Mouse (Mus musculus): ENCODE data around the gene Slc6a4. TPM values are rescaled to one million over a fixed set of nuclear protein-coding genes. Genes with fewer than 3 reads are reported as not detected.
"Not testable (repeated sequence)": the region's sequence is repeated elsewhere in the genome, so short reads cannot be mapped to it uniquely, and the experiment has no call there.

The Slc6a4 gene
- polyA plus RNA-seq, 1 experiment from 2014 or later, result 2.8 TPM

DNA sequence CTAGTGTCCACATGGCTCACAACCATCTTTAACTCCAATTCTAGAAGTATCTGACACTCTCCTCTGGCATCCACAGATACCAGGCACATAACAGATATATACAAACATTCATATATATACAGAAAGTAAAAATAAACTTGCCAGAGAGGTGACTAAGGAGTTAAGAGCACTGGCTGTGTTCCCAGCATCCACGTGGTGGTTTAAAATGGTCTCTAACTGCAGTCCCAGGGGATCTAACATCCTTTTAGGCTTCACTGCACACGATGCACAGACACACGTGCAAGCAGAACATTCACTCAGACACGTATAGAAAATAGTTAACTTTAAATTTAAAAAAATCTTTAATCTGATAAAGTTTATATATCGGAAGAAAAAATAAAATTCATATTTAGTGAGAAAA lies 63.5 kb downstream of the Slc6a4 start:
- no peak overlapping the region for H3K4me2 ChIP-seq (replicated peaks; ENCODE audit: low read depth, low read length)
- ATAC-seq (ENCODE audit: low FRiP score, low TSS enrichment), result no peak
- H3K27ac ChIP-seq (ENCODE audit: low read length), result no peak overlapping the region
- WGBS, result 51% methylated on average over 5 of the region's 5 CpGs
- H3K9me3 ChIP-seq (ENCODE audit: low read length), result no peaks in the 10 kb centered on the region
- no peak overlapping the region for H3K4me3 ChIP-seq (ENCODE audit: low read length)
- peaks cover 7% of the 10 kb centered on the region; the same call in 1 of the 2 replicates for H3K4me1 ChIP-seq (ENCODE audit: insufficient read depth, low read length)
- H3K27me3 ChIP-seq (ENCODE audit: insufficient read depth, low read length), result no peaks in the 10 kb centered on the region
- H3K9ac ChIP-seq (replicated peaks; ENCODE audit: low read length), result no peak overlapping the region
- H3K36me3 ChIP-seq (ENCODE audit: insufficient read depth, low read length), result no peaks in the 10 kb centered on the region

DNA sequence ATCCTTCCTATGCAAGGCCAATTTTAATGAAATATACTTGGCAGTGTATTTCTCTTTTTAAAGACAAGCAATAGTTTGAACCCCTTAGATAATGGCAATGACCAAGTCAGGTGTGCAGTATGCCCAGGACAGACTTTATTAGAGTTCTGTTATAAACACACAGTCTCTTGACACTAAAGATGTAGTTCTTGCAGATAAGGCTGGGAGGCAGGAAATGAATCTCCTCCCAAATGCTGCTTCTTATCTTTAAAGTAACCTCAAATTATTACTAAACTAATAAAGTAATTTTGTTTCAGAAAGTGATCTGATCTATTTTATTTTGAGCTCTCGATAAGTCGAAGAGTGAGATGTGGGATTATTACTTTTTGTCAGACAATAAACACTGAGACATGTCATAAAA lies 65.0 kb downstream of the Slc6a4 start:
- WGBS, result 86% methylated on average over 2 of the region's 2 CpGs
- no peak for ATAC-seq (ENCODE audit: low FRiP score, low TSS enrichment)
- H3K36me3 ChIP-seq (ENCODE audit: insufficient read depth, low read length), result no peaks in the 10 kb centered on the region

DNA sequence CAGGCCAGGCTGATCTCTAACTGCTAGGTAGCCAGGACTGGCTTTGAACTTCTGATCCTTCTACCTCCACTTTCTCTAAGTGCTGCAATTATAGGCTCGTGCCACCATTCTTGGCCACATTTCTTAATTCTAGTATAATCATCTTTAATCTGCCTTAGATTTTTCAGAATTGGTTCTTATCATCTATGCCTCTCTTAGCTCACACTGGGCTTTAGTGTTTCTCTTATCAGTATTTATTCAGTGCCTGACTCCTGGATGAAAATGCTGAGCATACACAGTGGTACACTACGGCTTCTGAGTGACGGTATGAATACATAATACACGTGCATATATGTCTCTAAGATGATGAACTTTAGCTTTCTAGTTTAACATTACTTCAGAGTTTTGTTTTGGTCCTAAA lies 70.4 kb downstream of the Slc6a4 start:
- H3K9me3 ChIP-seq (ENCODE audit: low read length), result no peaks in the 10 kb centered on the region
- peaks cover 4% of the 10 kb centered on the region; the same call in 1 of the 2 replicates for H3K4me1 ChIP-seq (ENCODE audit: insufficient read depth, low read length)
- H3K4me3 ChIP-seq (ENCODE audit: low read length), result no peak overlapping the region
- H3K9ac ChIP-seq (replicated peaks; ENCODE audit: low read length), result no peak overlapping the region
- H3K36me3 ChIP-seq (ENCODE audit: insufficient read depth, low read length), result peaks cover 8% of the 10 kb centered on the region; the same call in 1 of the 2 replicates
- no peak overlapping the region for H3K27ac ChIP-seq (ENCODE audit: low read length)
- WGBS, result 93% methylated on average over 4 of the region's 4 CpGs
- no peaks in the 10 kb centered on the region for H3K27me3 ChIP-seq (ENCODE audit: insufficient read depth, low read length)
- no peak for ATAC-seq (ENCODE audit: low FRiP score, low TSS enrichment)
- no peak overlapping the region for H3K4me2 ChIP-seq (replicated peaks; ENCODE audit: low read depth, low read length)

More for the DNA sequence above, 65.0 kb downstream of the Slc6a4 start:
- H3K9me3 ChIP-seq (ENCODE audit: low read length), result no peaks in the 10 kb centered on the region
- no peak overlapping the region for H3K4me3 ChIP-seq (ENCODE audit: low read length)
- H3K27me3 ChIP-seq (ENCODE audit: insufficient read depth, low read length), result no peaks in the 10 kb centered on the region
- H3K9ac ChIP-seq (replicated peaks; ENCODE audit: low read length), result no peak overlapping the region
- H3K4me1 ChIP-seq (ENCODE audit: insufficient read depth, low read length), result peaks cover 7% of the 10 kb centered on the region; the same call in 1 of the 2 replicates
- H3K27ac ChIP-seq (ENCODE audit: low read length), result no peak overlapping the region
- H3K4me2 ChIP-seq (replicated peaks; ENCODE audit: low read depth, low read length), result no peak overlapping the region

GRCm38 (mm10) chr11:77070721-77071120 lies 72.3 kb downstream of the Slc6a4 start:
- Histone ChIP-seq H3K4me2 (replicated peaks; ENCODE audit: low read depth, low read length) (no peak overlapping the region), H3K4me3 (ENCODE audit: low read length) (no peak overlapping the region), H3K27me3 (ENCODE audit: insufficient read depth, low read length) (no peaks in the 10 kb centered on the region), H3K4me1 (ENCODE audit: insufficient read depth, low read length) (peaks cover 4% of the 10 kb centered on the region; the same call in 1 of the 2 replicates), H3K36me3 (ENCODE audit: insufficient read depth, low read length) (peaks cover 16% of the 10 kb centered on the region), H3K27ac (ENCODE audit: low read length) (no peak overlapping the region), H3K9me3 (ENCODE audit: low read length) (no peaks in the 10 kb centered on the region), H3K9ac (replicated peaks; ENCODE audit: low read length) (no peak overlapping the region)
- ATAC-seq (ENCODE audit: low FRiP score, low TSS enrichment), result no peak
- WGBS, result 79% methylated on average over 4 of the region's 4 CpGs

DNA sequence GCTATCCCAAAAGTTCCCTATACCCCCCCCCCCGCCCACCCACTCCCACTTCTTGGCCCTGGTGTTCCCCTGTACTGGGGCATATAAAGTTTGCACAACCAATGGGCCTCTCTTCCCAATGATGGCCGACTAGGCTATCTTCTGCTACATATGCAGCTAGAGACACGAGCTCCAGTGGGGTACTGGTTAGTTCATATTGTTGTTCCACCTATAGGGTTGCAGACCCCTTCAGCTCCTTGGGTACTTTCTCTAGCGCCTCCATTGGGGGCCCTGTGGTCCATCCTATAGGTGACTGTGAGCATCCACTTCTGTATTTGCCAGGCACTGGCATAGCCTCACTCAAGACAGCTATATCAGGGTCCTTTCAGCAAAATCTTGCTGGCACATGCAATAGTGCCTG lies 78.9 kb downstream of the Slc6a4 start:
- not testable (repeated sequence) for H3K9me3 ChIP-seq (ENCODE audit: low read length); H3K36me3 ChIP-seq (ENCODE audit: insufficient read depth, low read length); H3K4me1 ChIP-seq (ENCODE audit: insufficient read depth, low read length); ATAC-seq (ENCODE audit: low FRiP score, low TSS enrichment)
- H3K4me2 ChIP-seq (replicated peaks; ENCODE audit: low read depth, low read length), result peak overlapping the region; percentile 91
- peaks cover 13% of the 10 kb centered on the region for H3K27me3 ChIP-seq (ENCODE audit: insufficient read depth, low read length)
- H3K27ac ChIP-seq (ENCODE audit: low read length), result peak overlapping the region; percentile 89; the same call in 1 of the 2 replicates
- peak overlapping the region; percentile 96 for H3K4me3 ChIP-seq (ENCODE audit: low read length)
- WGBS, result 45% methylated on average over 4 of the region's 4 CpGs
- peak overlapping the region; percentile 94 for H3K9ac ChIP-seq (replicated peaks; ENCODE audit: low read length)

GRCm38 (mm10) chr11:77077792-77078191 lies 79.4 kb downstream of the Slc6a4 start:
- 2% methylated on average over 16 of the region's 16 CpGs for whole genome bisulfite sequencing
- ATAC-seq (ENCODE audit: low FRiP score, low TSS enrichment), result peak; percentile 46; the same call in 1 of the 2 replicates
- Histone ChIP-seq H3K4me3 (ENCODE audit: low read length) (peak overlapping the region; percentile 96), H3K27ac (ENCODE audit: low read length) (peak overlapping the region; percentile 89), H3K36me3 (ENCODE audit: insufficient read depth, low read length) (peaks cover 9% of the 10 kb centered on the region), H3K4me2 (replicated peaks; ENCODE audit: low read depth, low read length) (peak overlapping the region; percentile 91), H3K9ac (replicated peaks; ENCODE audit: low read length) (peak overlapping the region; percentile 94), H3K9me3 (ENCODE audit: low read length) (no peaks in the 10 kb centered on the region), H3K4me1 (ENCODE audit: insufficient read depth, low read length) (peaks cover 6% of the 10 kb centered on the region; the same call in 1 of the 2 replicates), H3K27me3 (ENCODE audit: insufficient read depth, low read length) (peaks cover 15% of the 10 kb centered on the region)

- Histone ChIP-seq H3K9ac (replicated peaks; ENCODE audit: low read length) (peak within 1 kb of the TSS; percentile 94), H3K4me1 (ENCODE audit: insufficient read depth, low read length) (peaks cover 6% of the 10 kb centered on the region; the same call in 1 of the 2 replicates), H3K27ac (ENCODE audit: low read length) (peak within 1 kb of the TSS; percentile 89), H3K27me3 (ENCODE audit: insufficient read depth, low read length) (peaks cover 15% of the 10 kb centered on the region), H3K4me2 (replicated peaks; ENCODE audit: low read depth, low read length) (peak within 1 kb of the TSS; percentile 91), H3K36me3 (ENCODE audit: insufficient read depth, low read length) (peaks cover 9% of the 10 kb centered on the region), H3K9me3 (ENCODE audit: low read length) (no peaks in the 10 kb centered on the region), H3K4me3 (ENCODE audit: low read length) (peak within 1 kb of the TSS; percentile 96)
- WGBS, result 4% methylated on average over 48 of the region's 48 CpGs
- ATAC-seq (ENCODE audit: low FRiP score, low TSS enrichment), result peak; percentile 99
Measured at GRCm38 (mm10) chr11:77078273-77079134, 80.1 kb downstream of the Slc6a4 start, which contains the start of gene Nsrp1. Gene Nsrp1 (minus strand): TSS chr11:77078435.

- Histone ChIP-seq H3K4me2 (replicated peaks; ENCODE audit: low read depth, low read length) (no peak overlapping the region), H3K27ac (ENCODE audit: low read length) (no peak overlapping the region), H3K4me1 (ENCODE audit: insufficient read depth, low read length) (peaks cover 6% of the 10 kb centered on the region; the same call in 1 of the 2 replicates), H3K4me3 (ENCODE audit: low read length) (no peak overlapping the region), H3K27me3 (ENCODE audit: insufficient read depth, low read length) (peaks cover 15% of the 10 kb centered on the region), H3K9me3 (ENCODE audit: low read length) (no peaks in the 10 kb centered on the region), H3K9ac (replicated peaks; ENCODE audit: low read length) (no peak overlapping the region), H3K36me3 (ENCODE audit: insufficient read depth, low read length) (peaks cover 3% of the 10 kb centered on the region)
- WGBS, result 100% methylated on average over 1 of the region's 1 CpGs
- no peak for ATAC-seq (ENCODE audit: low FRiP score, low TSS enrichment)
Measured at GRCm38 (mm10) chr11:77079361-77079760, 81.0 kb downstream of the Slc6a4 start.

Measured in kidney, embryonic 16.5 days (tissue).